Mouse (Mus musculus): ENCODE measurements around the gene Rnd2. TPM values are rescaled to one million over a fixed set of nuclear protein-coding genes. Genes with fewer than 3 reads are reported as not detected.
"Not testable (repeated sequence)": the region's sequence is repeated elsewhere in the genome, so short reads cannot be mapped to it uniquely, and the experiment has no call there.

The Rnd2 gene
- polyA plus RNA-seq, 1 experiment: 11.4 TPM

GRCm38 (mm10) chr11:101455627-101456026 lies 9.2 kb upstream of the Rnd2 start:
- no peak overlapping the region for H3K4me3 ChIP-seq (ENCODE audit: insufficient read depth, low read length)
- no peak overlapping the region for H3K27ac ChIP-seq (ENCODE audit: insufficient read depth, low read depth, low read length)
- H3K4me1 ChIP-seq (ENCODE audit: control insufficient read depth, insufficient read depth, low read length): peaks cover 10% of the 10 kb centered on the region
- TF ChIP-seq POLR2A (IDR thresholded peaks at IDR 0.05; ENCODE audit: borderline replicate concordance, low read depth, low read length): no peak
- no peak for TF ChIP-seq CTCF (IDR thresholded peaks at IDR 0.05; ENCODE audit: low read depth, low read length)

GRCm38 (mm10) chr11:101457631-101458030 lies 7.2 kb upstream of the Rnd2 start:
- Histone ChIP-seq H3K4me1 (ENCODE audit: control insufficient read depth, insufficient read depth, low read length) (peaks cover 5% of the 10 kb centered on the region), H3K4me3 (ENCODE audit: insufficient read depth, low read length) (no peak overlapping the region), H3K27ac (ENCODE audit: insufficient read depth, low read depth, low read length) (no peak overlapping the region)
- TF ChIP-seq POLR2A (IDR thresholded peaks at IDR 0.05; ENCODE audit: borderline replicate concordance, low read depth, low read length) (no peak), CTCF (IDR thresholded peaks at IDR 0.05; ENCODE audit: low read depth, low read length) (no peak)

DNA sequence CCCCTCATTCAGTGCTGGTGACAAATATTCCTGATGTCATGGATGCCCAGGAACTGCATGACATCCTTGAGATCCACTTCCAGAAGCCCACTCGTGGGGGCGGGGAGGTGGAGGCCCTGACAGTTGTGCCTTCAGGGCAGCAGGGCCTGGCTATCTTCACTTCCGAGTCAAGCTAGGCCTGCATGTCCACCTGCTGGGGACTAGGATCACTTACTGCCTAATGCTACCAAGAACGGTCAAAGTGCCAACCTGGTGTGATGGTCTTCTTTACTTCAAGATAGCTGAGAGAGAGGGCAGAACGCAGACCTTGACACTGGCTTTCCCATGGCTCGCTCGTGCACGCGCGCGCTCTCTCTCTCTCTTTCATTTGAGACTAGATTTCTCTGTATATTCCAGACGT lies 6.6 kb upstream of the Rnd2 start:
- no peak for TF ChIP-seq CTCF (IDR thresholded peaks at IDR 0.05; ENCODE audit: low read depth, low read length)
- TF ChIP-seq POLR2A (IDR thresholded peaks at IDR 0.05; ENCODE audit: borderline replicate concordance, low read depth, low read length): no peak
- H3K4me1 ChIP-seq (ENCODE audit: control insufficient read depth, insufficient read depth, low read length): peaks cover 9% of the 10 kb centered on the region

DNA sequence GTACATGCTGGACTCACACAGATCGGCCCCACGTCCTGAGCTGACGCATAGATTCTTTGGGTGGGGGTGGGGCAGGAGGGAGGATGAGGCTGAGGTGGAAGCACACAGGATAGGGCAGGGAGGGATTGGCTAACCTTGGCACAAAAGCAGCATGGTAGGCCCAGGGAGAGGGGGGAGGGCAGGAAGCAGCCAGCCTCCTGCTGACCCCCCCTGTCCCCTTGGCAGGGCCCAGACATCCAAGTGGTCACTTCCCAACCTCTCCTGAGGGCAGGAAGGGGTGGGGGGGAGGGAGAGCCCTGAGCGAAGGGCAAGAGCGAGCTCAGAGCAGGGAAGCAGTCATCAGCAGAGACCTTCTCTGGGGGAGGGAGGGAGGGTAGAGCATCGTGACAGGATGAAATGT lies 5.1 kb upstream of the Rnd2 start:
- no peak for TF ChIP-seq POLR2A (IDR thresholded peaks at IDR 0.05; ENCODE audit: borderline replicate concordance, low read depth, low read length)
- no peak for TF ChIP-seq CTCF (IDR thresholded peaks at IDR 0.05; ENCODE audit: low read depth, low read length)
- Histone ChIP-seq H3K4me1 (ENCODE audit: control insufficient read depth, insufficient read depth, low read length) (peaks cover 20% of the 10 kb centered on the region), H3K4me3 (ENCODE audit: insufficient read depth, low read length) (no peak overlapping the region), H3K27ac (ENCODE audit: insufficient read depth, low read depth, low read length) (no peak overlapping the region)

More for the DNA sequence above, 6.6 kb upstream of the Rnd2 start:
- no peak overlapping the region for H3K4me3 ChIP-seq (ENCODE audit: insufficient read depth, low read length)
- H3K27ac ChIP-seq (ENCODE audit: insufficient read depth, low read depth, low read length): no peak overlapping the region

- H3K4me3 ChIP-seq (ENCODE audit: insufficient read depth, low read length): no peak overlapping the region
- TF ChIP-seq POLR2A (IDR thresholded peaks at IDR 0.05; ENCODE audit: borderline replicate concordance, low read depth, low read length) (no peak), CTCF (IDR thresholded peaks at IDR 0.05; ENCODE audit: low read depth, low read length) (no peak)
- no peak overlapping the region for H3K27ac ChIP-seq (ENCODE audit: insufficient read depth, low read depth, low read length)
- H3K4me1 ChIP-seq (ENCODE audit: control insufficient read depth, insufficient read depth, low read length): peaks cover 20% of the 10 kb centered on the region
These were observed 4.5 kb upstream of the Rnd2 start for GRCm38 (mm10) chr11:101460321-101460720.

DNA sequence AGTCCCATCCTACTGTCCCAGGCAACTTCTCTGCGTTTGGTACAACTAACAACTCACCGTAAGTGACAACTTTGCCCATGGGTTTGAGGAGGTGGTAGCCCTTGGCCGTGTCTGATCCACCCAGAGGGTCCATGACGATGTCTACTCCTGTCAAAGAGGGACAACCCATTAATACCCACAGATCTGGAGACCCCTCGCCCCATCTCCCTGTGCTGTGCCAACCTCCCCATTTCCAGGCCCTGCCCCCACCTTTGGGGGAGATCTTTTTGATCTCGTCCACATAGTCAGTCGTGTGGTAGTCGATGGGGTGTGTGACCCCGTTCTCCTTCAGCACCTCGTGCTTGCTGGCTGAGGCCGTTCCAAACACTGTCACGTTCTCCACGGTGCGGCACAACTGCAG lies 2.7 kb upstream of the Rnd2 start:
- no peak overlapping the region for H3K27ac ChIP-seq (ENCODE audit: insufficient read depth, low read depth, low read length)
- peaks cover 24% of the 10 kb centered on the region for H3K4me1 ChIP-seq (ENCODE audit: control insufficient read depth, insufficient read depth, low read length)
- no peak overlapping the region for H3K4me3 ChIP-seq (ENCODE audit: insufficient read depth, low read length)
- TF ChIP-seq CTCF (IDR thresholded peaks at IDR 0.05; ENCODE audit: low read depth, low read length): no peak
- TF ChIP-seq POLR2A (IDR thresholded peaks at IDR 0.05; ENCODE audit: borderline replicate concordance, low read depth, low read length): no peak

GRCm38 (mm10) chr11:101462583-101463440 lies 2.0 kb upstream of the Rnd2 start:
- TF ChIP-seq POLR2A (IDR thresholded peaks at IDR 0.05; ENCODE audit: borderline replicate concordance, low read depth, low read length) (no peak), CTCF (IDR thresholded peaks at IDR 0.05; ENCODE audit: low read depth, low read length) (no peak)
- no peak overlapping the region for H3K4me3 ChIP-seq (ENCODE audit: insufficient read depth, low read length)
- no peak overlapping the region for H3K27ac ChIP-seq (ENCODE audit: insufficient read depth, low read depth, low read length)
- H3K4me1 ChIP-seq (ENCODE audit: control insufficient read depth, insufficient read depth, low read length): peaks cover 26% of the 10 kb centered on the region

GRCm38 (mm10) chr11:101465101-101465868 lies 486 bp downstream of the Rnd2 start:
- H3K4me1 ChIP-seq (ENCODE audit: control insufficient read depth, insufficient read depth, low read length): peaks cover 26% of the 10 kb centered on the region
- H3K27ac ChIP-seq (ENCODE audit: insufficient read depth, low read depth, low read length): peak overlapping the region; percentile 87
- TF ChIP-seq CTCF (IDR thresholded peaks at IDR 0.05; ENCODE audit: low read depth, low read length) (no peak), POLR2A (IDR thresholded peaks at IDR 0.05; ENCODE audit: borderline replicate concordance, low read depth, low read length) (no peak)
- peak overlapping the region; percentile 88 for H3K4me3 ChIP-seq (ENCODE audit: insufficient read depth, low read length)

DNA sequence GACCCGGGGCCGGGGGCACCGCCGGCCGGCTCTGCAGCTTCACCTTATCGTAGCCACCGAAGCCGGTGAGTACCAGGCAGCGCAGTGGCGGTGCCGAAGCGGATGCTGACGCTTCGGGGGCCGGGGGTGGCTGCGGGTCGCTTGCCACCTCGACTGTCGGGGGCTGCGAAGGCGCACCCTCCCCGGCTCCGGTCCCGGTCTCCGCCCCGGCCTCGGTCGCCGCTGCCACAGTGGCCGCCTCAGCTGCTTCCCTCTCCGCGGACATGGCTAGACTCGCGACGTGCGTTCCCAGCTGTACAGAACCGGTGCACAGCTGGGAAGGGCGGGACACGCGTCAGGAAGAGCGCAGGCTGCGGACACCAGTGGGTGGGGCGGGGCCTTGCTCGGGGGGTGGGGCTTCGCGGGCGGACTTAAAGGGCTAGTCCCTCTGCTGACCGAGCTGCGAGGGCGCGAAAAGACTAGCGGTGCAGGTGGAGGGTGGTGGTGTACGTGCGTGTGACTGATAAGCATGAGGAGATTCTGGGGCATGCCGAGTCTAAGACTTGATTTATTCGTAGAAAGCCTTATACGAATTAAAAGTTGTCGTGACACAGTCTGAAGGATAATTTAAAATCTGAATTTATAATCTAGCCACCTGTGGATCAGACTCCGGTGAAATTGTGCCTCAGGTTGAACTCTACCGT lies 1.2 kb downstream of the Rnd2 start, which contains the start of gene Vat1:
Gene Vat1 (minus strand): TSS at position 362 of the 683 bp plus-strand sequence.
- Histone ChIP-seq H3K4me3 (ENCODE audit: insufficient read depth, low read length) (peak within 1 kb of the TSS; percentile 88), H3K27ac (ENCODE audit: insufficient read depth, low read depth, low read length) (peak within 1 kb of the TSS; percentile 87), H3K4me1 (ENCODE audit: control insufficient read depth, insufficient read depth, low read length) (peaks cover 26% of the 10 kb centered on the region)
- no peak for TF ChIP-seq CTCF (IDR thresholded peaks at IDR 0.05; ENCODE audit: low read depth, low read length)

DNA sequence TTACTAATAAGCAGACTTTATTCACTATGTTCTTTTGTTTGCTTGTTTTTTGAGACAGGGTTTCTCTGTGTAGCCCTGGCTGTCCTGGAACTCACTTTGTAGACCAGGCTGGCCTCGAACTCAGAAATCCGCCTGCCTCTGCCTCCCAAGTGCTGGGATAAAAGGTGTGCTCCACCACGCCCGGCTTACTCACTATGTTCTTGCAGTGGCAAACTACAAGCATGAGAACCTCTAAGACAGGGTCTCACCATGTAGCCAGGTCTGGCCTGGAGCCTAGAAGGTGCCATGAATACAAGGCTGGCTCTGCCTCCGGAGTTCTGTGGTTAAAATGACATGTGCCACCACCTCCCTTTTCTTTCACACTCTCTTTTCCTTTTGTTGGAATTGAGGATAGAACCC lies 1.8 kb downstream of the Rnd2 start:
- H3K4me1 ChIP-seq (ENCODE audit: control insufficient read depth, insufficient read depth, low read length): peaks cover 26% of the 10 kb centered on the region
- H3K27ac ChIP-seq (ENCODE audit: insufficient read depth, low read depth, low read length): not testable (repeated sequence)

More for the DNA sequence above, 1.8 kb downstream of the Rnd2 start:
- peak overlapping the region; percentile 88; the same call in 1 of the 2 replicates for H3K4me3 ChIP-seq (ENCODE audit: insufficient read depth, low read length)

Measured in bone marrow macrophage, adult 2 months (primary cell).